Mouse (Mus musculus) spleen, adult 2 months (tissue): ENCODE results near the gene Cdh26. TPM values are rescaled to one million over a fixed set of nuclear protein-coding genes. Genes with fewer than 3 reads are reported as not detected.

Source experiments
- DNase-seq, 2 experiments: peaks; one replicate each; pipeline versions ENCODE4 v3.0.0 to v3.0.0-alpha.2; 2012 to 2021; ENCODE audit warnings: low spot score in 2 of 2, low read depth in 1 of 2
- H3K27ac ChIP-seq: fragments of 200-500 bp; 2 replicates; pipeline ENCODE4 v1.5.1; 2012; ENCODE audit warnings: low read length, inconsistent platforms; ENCODE audit not compliant: insufficient read depth
- H3K27me3 ChIP-seq: fragments of 200-500 bp; 2 replicates; pipeline ENCODE4 v1.6.1; 2012; ENCODE audit warnings: mild to moderate bottlenecking, moderate library complexity, low read length, inconsistent platforms; ENCODE audit not compliant: control insufficient read depth, insufficient read depth
- H3K36me3 ChIP-seq: fragments of 200-500 bp; 2 replicates; pipeline ENCODE4 v1.6.1; 2012; ENCODE audit warnings: mild to moderate bottlenecking, low read length, inconsistent platforms; ENCODE audit not compliant: control insufficient read depth, insufficient read depth
- H3K4me1 ChIP-seq: fragments of 200-500 bp; 2 replicates; pipeline ENCODE4 v1.6.1; 2011; ENCODE audit warnings: inconsistent platforms; ENCODE audit not compliant: control insufficient read depth, insufficient read depth, insufficient read length
- H3K4me3 ChIP-seq: fragments of 200-500 bp; 2 replicates; pipeline ENCODE4 v1.5.1; 2011; ENCODE audit warnings: mild to moderate bottlenecking, inconsistent platforms; ENCODE audit not compliant: insufficient read depth, insufficient read length; ENCODE audit errors: extremely low read depth
- CTCF ChIP-seq: fragments of 200-500 bp; IDR thresholded peaks from 2 replicates; pipeline ENCODE4 v1.5.1; 2011; ENCODE audit warnings: mild to moderate bottlenecking, inconsistent platforms; ENCODE audit not compliant: insufficient read depth, insufficient read length, insufficient replicate concordance; ENCODE audit errors: extremely low read depth
- POLR2A ChIP-seq: fragments of 200-500 bp; IDR thresholded peaks from 2 replicates; pipeline ENCODE4 v1.6.1; 2011; ENCODE audit warnings: low read depth, low read length, inconsistent platforms
- WGBS: fragments of 180-500 bp; shearing (Covaris S2); methylation state at CpG from one replicate; pipeline ENCODE4 v1.1.7; 2018; 5-methylcytosine and 5-hydroxymethylcytosine counted together
- polyA plus RNA-seq: library from polyadenylated mRNA; depleted of rRNA; stranded (reverse); fragments of >200 nt; gene quantifications from 2 replicates; pipeline ENCODE4 v1.2.3, GENCODE M21; 2012

The Cdh26 gene
- polyA plus RNA-seq, 1 experiment = not detected

DNA sequence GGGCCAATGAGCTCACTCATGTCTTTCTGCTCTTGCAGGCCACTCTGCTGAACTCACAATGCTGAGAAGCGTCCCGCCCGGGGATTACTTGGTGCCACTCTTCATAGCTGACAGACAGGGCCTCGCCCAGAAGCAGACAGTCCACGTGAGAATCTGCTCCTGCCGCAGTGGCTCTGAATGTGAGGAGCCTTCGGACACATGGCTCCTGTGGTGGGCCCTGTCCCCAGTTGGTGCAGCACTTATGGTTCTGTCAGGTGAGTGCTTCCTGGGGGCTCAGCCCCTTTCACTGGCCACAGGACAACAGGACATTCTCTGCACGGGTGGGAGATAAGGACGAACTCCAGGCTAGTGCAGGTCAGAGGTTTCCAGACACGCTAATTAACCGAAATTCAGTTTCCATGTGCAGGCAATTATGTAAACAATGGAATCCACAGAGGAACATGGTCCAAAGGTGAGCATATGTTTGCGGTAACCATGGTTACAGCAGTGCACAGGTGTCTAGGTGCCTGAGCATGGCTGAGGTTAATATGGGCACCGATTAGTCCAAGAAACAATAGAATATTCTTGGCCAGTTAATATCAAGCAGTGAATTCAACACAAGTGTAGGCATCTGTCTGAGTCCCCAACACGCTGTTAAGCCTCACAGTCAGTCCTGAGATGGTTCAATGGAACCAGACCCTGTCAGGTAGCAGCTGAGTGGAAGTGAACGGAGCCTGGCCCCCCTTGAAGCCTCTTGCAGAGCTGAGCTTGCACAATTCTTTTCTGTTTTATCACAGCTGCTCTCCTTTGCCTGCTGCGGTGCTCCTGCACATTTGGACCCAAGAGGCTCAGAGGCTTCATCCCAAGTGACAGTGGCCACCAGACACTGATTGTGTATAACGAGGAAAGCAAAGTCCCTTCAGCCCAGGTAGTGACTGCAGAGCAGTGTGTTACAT, 41.5 kb downstream of the Cdh26 start:
- 88% methylated on average over 17 of the region's 17 CpGs for WGBS
- Histone ChIP-seq H3K4me1 (no peaks in the 10 kb centered on the region), H3K4me3 (no peak overlapping the region), H3K36me3 (no peaks in the 10 kb centered on the region), H3K27me3 (no peaks in the 10 kb centered on the region), H3K27ac (no peak overlapping the region)
- TF ChIP-seq POLR2A (no peak), CTCF (no peak)
- no peak for DNase-seq

DNA sequence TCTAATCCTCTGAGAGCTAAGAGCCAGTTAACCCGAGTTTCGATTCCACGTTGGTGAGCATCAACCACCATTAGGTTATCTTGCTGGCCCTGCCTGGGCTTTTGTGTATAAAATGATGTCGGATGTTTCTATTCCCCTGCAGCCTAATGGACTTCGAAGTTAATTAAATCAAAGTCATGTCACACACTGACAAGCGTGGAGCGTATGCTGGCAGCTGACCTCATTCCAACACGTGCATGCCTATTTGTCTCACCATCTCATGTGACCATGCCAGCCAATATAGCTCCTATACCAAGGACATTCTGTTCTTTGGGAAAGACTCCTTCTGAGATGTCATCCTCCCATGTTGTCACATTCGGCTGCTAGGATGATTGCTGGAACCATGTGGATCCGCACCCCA, 43.6 kb downstream of the Cdh26 start:
- Histone ChIP-seq H3K27me3 (no peaks in the 10 kb centered on the region), H3K4me1 (no peaks in the 10 kb centered on the region), H3K36me3 (no peaks in the 10 kb centered on the region), H3K27ac (no peak overlapping the region), H3K4me3 (no peak overlapping the region)
- no peak for TF ChIP-seq POLR2A
- no peak for TF ChIP-seq CTCF
- no peak for DNase-seq
- 87% methylated on average over 10 of the region's 10 CpGs for WGBS

DNA sequence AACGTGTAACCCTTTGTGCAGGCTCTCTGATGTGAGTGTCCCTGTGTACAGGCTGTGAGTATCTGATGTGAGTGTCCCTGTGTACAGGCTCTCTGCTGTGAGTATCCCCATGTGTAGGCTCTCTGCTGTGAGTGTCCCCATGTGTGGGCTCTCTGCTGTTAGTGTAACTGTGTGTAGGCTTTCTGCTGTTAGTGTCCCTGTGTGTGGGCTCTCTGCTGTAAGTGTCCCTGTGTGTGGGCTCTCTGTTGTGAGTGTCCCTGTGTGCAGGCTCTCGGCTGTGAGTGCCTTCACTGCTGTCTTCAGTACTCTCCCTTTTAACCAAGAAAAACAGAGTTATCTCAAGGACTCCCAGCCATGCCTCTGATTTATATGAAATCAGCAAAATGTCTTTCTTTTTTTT, 46.9 kb downstream of the Cdh26 start:
- Histone ChIP-seq H3K27ac (no peak overlapping the region), H3K4me3 (no peak overlapping the region), H3K36me3 (no peaks in the 10 kb centered on the region), H3K4me1 (no peaks in the 10 kb centered on the region), H3K27me3 (no peaks in the 10 kb centered on the region)
- no peak for TF ChIP-seq POLR2A
- no peak for TF ChIP-seq CTCF
- 79% methylated on average over 2 of the region's 2 CpGs for WGBS
- no peak for DNase-seq

DNA sequence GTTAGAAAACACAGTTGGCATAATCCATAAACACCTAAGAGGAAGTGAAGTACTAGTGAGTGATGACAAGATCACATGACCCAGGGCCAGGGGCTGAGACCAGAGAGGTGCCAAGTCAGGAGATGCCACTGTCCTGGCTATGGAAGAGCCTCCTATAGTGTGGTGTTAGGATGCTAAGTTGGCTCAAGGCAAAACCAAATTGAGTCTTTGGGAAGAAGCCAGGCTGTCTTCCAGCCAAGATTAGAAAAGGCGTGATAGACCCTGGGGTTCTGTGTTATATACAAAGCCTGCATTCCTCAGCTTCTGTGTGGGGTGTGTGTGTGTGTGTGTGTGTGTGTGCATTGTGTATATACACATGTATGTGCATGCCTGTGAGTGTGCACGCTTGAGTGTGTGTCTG, 48.7 kb downstream of the Cdh26 start:
- TF ChIP-seq CTCF = no peak
- H3K4me1 ChIP-seq = no peaks in the 10 kb centered on the region
- H3K36me3 ChIP-seq = no peaks in the 10 kb centered on the region
- no peak for DNase-seq
- H3K27me3 ChIP-seq = no peaks in the 10 kb centered on the region
- 94% methylated on average over 2 of the region's 2 CpGs for WGBS
- H3K4me3 ChIP-seq = no peak overlapping the region
- H3K27ac ChIP-seq = no peak overlapping the region

DNA sequence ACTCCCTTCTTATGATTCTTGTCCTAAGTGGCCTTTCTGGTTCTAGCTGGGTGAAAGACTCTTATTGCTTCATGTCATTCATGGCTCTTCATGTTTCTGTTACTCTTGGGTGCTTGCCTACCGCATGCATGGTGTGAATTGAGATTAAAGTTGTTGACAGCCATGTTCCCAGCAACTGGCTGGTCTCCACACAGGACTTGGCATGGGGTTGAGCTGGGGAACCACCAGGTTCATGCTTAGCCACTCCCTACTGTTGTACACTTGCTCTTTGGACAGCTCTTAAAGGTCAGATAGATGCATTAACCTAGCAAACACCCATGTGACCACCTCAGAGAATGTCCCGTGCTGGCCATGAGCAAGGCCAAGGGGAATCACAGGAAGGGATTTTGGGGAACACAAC, 50.6 kb downstream of the Cdh26 start:
- Histone ChIP-seq H3K4me1 (no peaks in the 10 kb centered on the region), H3K4me3 (no peak overlapping the region), H3K27me3 (no peaks in the 10 kb centered on the region), H3K27ac (no peak overlapping the region), H3K36me3 (no peaks in the 10 kb centered on the region)
- DNase-seq = no peak
- 82% methylated on average over 2 of the region's 2 CpGs for WGBS
- TF ChIP-seq CTCF (no peak), POLR2A (no peak)

DNA sequence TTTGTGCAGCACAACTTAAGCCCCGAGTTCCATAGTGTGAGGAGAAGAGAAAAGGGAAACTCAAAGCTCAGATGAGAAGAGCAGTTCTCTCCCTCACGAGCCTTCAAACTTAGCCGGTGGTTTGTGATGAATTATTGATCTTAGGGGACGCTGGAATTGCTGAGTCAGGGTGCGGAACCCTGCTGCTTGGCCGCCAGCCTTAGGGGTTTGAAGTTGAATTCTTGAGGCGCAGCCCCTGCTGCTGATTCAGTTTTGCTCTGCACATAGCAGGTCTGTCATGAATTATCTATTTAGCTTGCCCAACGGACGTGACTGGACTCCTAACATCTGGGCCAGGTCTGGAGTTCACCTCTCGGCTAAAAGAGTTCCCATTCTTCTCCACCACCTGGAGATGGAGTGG, 53.1 kb downstream of the Cdh26 start:
- 58% methylated on average over 10 of the region's 10 CpGs for WGBS
- TF ChIP-seq POLR2A = no peak
- no peak for TF ChIP-seq CTCF
- no peak for DNase-seq
- Histone ChIP-seq H3K27me3 (no peaks in the 10 kb centered on the region), H3K4me3 (no peak overlapping the region), H3K36me3 (no peaks in the 10 kb centered on the region), H3K27ac (no peak overlapping the region), H3K4me1 (no peaks in the 10 kb centered on the region)

DNA sequence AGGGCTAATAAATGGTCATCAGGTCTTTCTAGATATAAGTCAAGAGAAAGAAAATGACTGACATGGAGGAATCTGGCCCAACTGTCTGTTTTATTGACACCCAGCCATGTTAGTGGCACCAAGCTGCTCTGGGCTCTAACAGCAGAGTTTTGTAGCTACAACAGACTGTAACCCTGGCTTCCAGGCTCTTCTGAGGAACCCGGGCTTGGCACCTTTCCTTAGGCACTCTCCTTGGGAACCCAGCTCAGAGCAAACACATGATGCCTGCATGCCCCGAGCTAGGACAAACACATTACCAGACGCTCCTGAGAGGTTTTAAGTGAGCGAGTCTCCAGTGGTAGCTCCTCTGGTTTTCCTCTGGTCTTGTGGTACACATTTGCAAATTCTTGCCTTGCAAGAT, 57.9 kb downstream of the Cdh26 start:
- Histone ChIP-seq H3K4me1 (no peaks in the 10 kb centered on the region), H3K27ac (no peak overlapping the region), H3K4me3 (no peak overlapping the region), H3K27me3 (no peaks in the 10 kb centered on the region), H3K36me3 (no peaks in the 10 kb centered on the region)
- DNase-seq = no peak
- WGBS = 95% methylated on average over 4 of the region's 4 CpGs
- no peak for TF ChIP-seq POLR2A
- no peak for TF ChIP-seq CTCF
